Mouse (Mus musculus) neural tube, embryonic 11.5 days (tissue): ENCODE measurements at regions not wholly inside any gene's neighbourhood (a gene's known extent, or its start where the extent isn't known, plus 50 kb on each side); places are given as distances from the start of the nearest gene placed in this dataset.
A peak's percentile ranks its signal among the peaks of the same experiment; 100 is the strongest.

Experiments used
- ATAC-seq: fragments of 200-750 bp; cut with Nextera tagmentation; 2 replicates; pipeline ENCODE4 v1.8.0; 2017; ENCODE audit warnings: moderate number of reproducible peaks, mild to moderate bottlenecking, moderate TSS enrichment, moderate library complexity; ENCODE audit not compliant: insufficient read depth, low FRiP score, low TSS enrichment
- DNase-seq: peaks from one replicate; pipeline ENCODE4 v3.0.0-alpha.2; 2015; ENCODE audit warnings: low spot score
- H3K27ac ChIP-seq: fragments of 300-500 bp; sonication (generic); 2 replicates; pipeline ENCODE4 v1.5.1; 2014; ENCODE audit warnings: low read depth, mild to moderate bottlenecking, low read length
- H3K27me3 ChIP-seq: fragments of 300-500 bp; sonication (generic); 2 replicates; pipeline ENCODE4 v1.6.1; 2014; ENCODE audit warnings: mild to moderate bottlenecking, low read length, mixed read lengths; ENCODE audit not compliant: control insufficient read depth, insufficient read depth
- H3K36me3 ChIP-seq: fragments of 300-500 bp; sonication (generic); 2 replicates; pipeline ENCODE4 v1.6.1; 2014; ENCODE audit warnings: mild to moderate bottlenecking, low read length, moderate library complexity, mixed read lengths; ENCODE audit not compliant: control insufficient read depth, insufficient read depth
- H3K4me1 ChIP-seq: fragments of 300-500 bp; sonication (generic); 2 replicates; pipeline ENCODE4 v1.6.1; 2014; ENCODE audit warnings: low read length, mixed read lengths; ENCODE audit not compliant: control insufficient read depth, insufficient read depth
- H3K4me2 ChIP-seq: fragments of 300-500 bp; sonication (generic); 2 replicates; pipeline ENCODE4 v1.6.1; 2014; ENCODE audit warnings: low read depth, mild to moderate bottlenecking, moderate library complexity
- H3K4me3 ChIP-seq: fragments of 300-500 bp; sonication (generic); 2 replicates; pipeline ENCODE4 v1.5.1; 2014; ENCODE audit warnings: low read depth, low read length
- H3K9ac ChIP-seq: fragments of 300-500 bp; sonication (generic); 2 replicates; pipeline ENCODE4 v1.6.1; 2014; ENCODE audit warnings: mild to moderate bottlenecking, low read length
- H3K9me3 ChIP-seq: fragments of 300-500 bp; sonication (generic); 2 replicates; pipeline ENCODE4 v1.6.1; 2016; ENCODE audit warnings: low read length; ENCODE audit not compliant: control insufficient read depth
- WGBS: fragments of 180-500 bp; shearing (Covaris S2); extraction: QIAGEN DNeasy Blood & Tissue Kit; methylation state at CpG from one replicate; pipeline ENCODE4 v1.1.7; 2014; 5-methylcytosine and 5-hydroxymethylcytosine counted together

GRCm38 (mm10) chr13:113536306-113536705, 82.1 kb downstream of the Snx18 start:
- 80% methylated on average over 3 of the region's 4 CpGs for WGBS
- ATAC-seq, result no peak
- H3K4me1 ChIP-seq, result no peaks in the 10 kb centered on the region
- H3K4me2 ChIP-seq, result no peak overlapping the region
- no peaks in the 10 kb centered on the region for H3K36me3 ChIP-seq
- H3K27ac ChIP-seq, result no peak overlapping the region
- no peaks in the 10 kb centered on the region for H3K9me3 ChIP-seq
- no peak overlapping the region for H3K4me3 ChIP-seq
- H3K27me3 ChIP-seq, result no peaks in the 10 kb centered on the region
- H3K9ac ChIP-seq, result no peak overlapping the region
- no peak for DNase-seq

GRCm38 (mm10) chr13:113534664-113535455, 83.5 kb downstream of the Snx18 start:
- no peak overlapping the region for H3K4me3 ChIP-seq
- no peak overlapping the region for H3K4me2 ChIP-seq
- WGBS, result 76% methylated on average over 8 of the region's 8 CpGs
- H3K36me3 ChIP-seq, result no peaks in the 10 kb centered on the region
- H3K27ac ChIP-seq, result no peak overlapping the region
- H3K27me3 ChIP-seq, result no peaks in the 10 kb centered on the region
- DNase-seq (no peak), ATAC-seq (no peak)
- no peak overlapping the region for H3K9ac ChIP-seq
- no peaks in the 10 kb centered on the region for H3K9me3 ChIP-seq
- no peaks in the 10 kb centered on the region for H3K4me1 ChIP-seq

- Histone ChIP-seq H3K36me3 (no peaks in the 10 kb centered on the region), H3K4me2 (no peak overlapping the region), H3K4me3 (no peak overlapping the region), H3K9me3 (no peaks in the 10 kb centered on the region), H3K27me3 (no peaks in the 10 kb centered on the region), H3K4me1 (no peaks in the 10 kb centered on the region), H3K27ac (no peak overlapping the region), H3K9ac (no peak overlapping the region)
- ATAC-seq (no peak), DNase-seq (no peak)
- 73% methylated on average over 4 of the region's 4 CpGs for WGBS
These were observed 84.4 kb downstream of the Snx18 start for GRCm38 (mm10) chr13:113533884-113534445.

GRCm38 (mm10) chr13:113526997-113527396, 91.4 kb downstream of the Snx18 start:
- 81% methylated on average over 6 of the region's 6 CpGs for WGBS
- no peaks in the 10 kb centered on the region for H3K27me3 ChIP-seq
- no peak overlapping the region for H3K27ac ChIP-seq
- H3K9me3 ChIP-seq, result no peaks in the 10 kb centered on the region
- ATAC-seq (no peak), DNase-seq (no peak)
- no peaks in the 10 kb centered on the region for H3K36me3 ChIP-seq
- no peak overlapping the region for H3K4me2 ChIP-seq
- no peaks in the 10 kb centered on the region for H3K4me1 ChIP-seq
- no peak overlapping the region for H3K4me3 ChIP-seq
- H3K9ac ChIP-seq, result no peak overlapping the region

GRCm38 (mm10) chr13:113523503-113523902, 94.9 kb downstream of the Snx18 start:
- Histone ChIP-seq H3K4me1 (no peaks in the 10 kb centered on the region), H3K4me2 (no peak overlapping the region), H3K27ac (no peak overlapping the region), H3K4me3 (no peak overlapping the region), H3K27me3 (no peaks in the 10 kb centered on the region), H3K9me3 (no peaks in the 10 kb centered on the region), H3K9ac (no peak overlapping the region), H3K36me3 (no peaks in the 10 kb centered on the region)
- ATAC-seq (no peak), DNase-seq (no peak)
- WGBS, result 80% methylated on average over 5 of the region's 5 CpGs

- Histone ChIP-seq H3K4me1 (no peaks in the 10 kb centered on the region), H3K27ac (no peak overlapping the region), H3K9ac (no peak overlapping the region), H3K36me3 (no peaks in the 10 kb centered on the region), H3K4me2 (no peak overlapping the region), H3K9me3 (no peaks in the 10 kb centered on the region), H3K4me3 (no peak overlapping the region), H3K27me3 (no peaks in the 10 kb centered on the region)
- DNase-seq (no peak), ATAC-seq (no peak)
- WGBS, result 80% methylated on average over 6 of the region's 6 CpGs
These were observed 100.2 kb downstream of the Snx18 start for GRCm38 (mm10) chr13:113518144-113518543.

- WGBS, result 94% methylated on average over 1 of the region's 1 CpGs
- Histone ChIP-seq H3K9me3 (no peaks in the 10 kb centered on the region), H3K4me1 (no peaks in the 10 kb centered on the region), H3K9ac (no peak overlapping the region), H3K27ac (no peak overlapping the region), H3K4me3 (no peak overlapping the region), H3K36me3 (no peaks in the 10 kb centered on the region), H3K27me3 (no peaks in the 10 kb centered on the region), H3K4me2 (no peak overlapping the region)
- DNase-seq, result no peak
- ATAC-seq, result no peak
These were observed 102.3 kb downstream of the Snx18 start for GRCm38 (mm10) chr13:113516102-113516501.

- no peak overlapping the region for H3K4me2 ChIP-seq
- H3K4me3 ChIP-seq, result no peak overlapping the region
- 23% methylated on average over 7 of the region's 7 CpGs for WGBS
- H3K27ac ChIP-seq, result no peak overlapping the region
- DNase-seq (peak; percentile 61), ATAC-seq (no peak)
- no peak overlapping the region for H3K9ac ChIP-seq
- no peaks in the 10 kb centered on the region for H3K9me3 ChIP-seq
- no peaks in the 10 kb centered on the region for H3K4me1 ChIP-seq
- H3K36me3 ChIP-seq, result no peaks in the 10 kb centered on the region
- no peaks in the 10 kb centered on the region for H3K27me3 ChIP-seq
These were observed 103.2 kb downstream of the Snx18 start for GRCm38 (mm10) chr13:113515162-113515600.
